19 mouse cellular contexts compared by ENCODE assay signal in the genomic region with DNA sequence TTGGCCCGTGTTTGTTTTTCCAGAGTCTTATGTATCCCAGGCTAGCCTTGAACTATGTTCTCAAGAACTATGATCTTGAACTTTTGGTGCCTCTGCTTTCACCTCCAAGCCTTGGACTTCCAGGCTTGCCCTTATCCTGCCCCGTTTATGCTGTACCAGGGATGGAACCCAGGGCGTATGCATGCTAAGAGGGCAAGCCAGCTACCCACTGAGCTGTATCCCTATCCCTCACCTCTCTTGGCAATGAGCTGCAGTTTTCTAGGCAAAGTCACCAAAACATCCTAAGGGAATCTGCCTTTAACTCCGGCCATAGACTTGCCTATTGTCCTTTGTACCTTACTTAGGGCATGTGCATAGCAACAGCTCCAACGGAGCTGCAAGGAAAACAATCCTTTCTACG. TPM values are rescaled to one million over a fixed set of nuclear protein-coding genes. Genes with fewer than 3 reads are reported as not detected.
A peak's percentile ranks its signal among the peaks of the same experiment; 100 is the strongest.
DNase-seq lines count a peak whose midpoint lies in the region; ATAC-seq and TF ChIP-seq lines count a peak whose summit lies in the region.
"Had no signal": no experiment of that assay in that cellular context is flagged by ENCODE, and none has a peak within 500 bp of the region (broad histone marks: within the 10 kb centered on the region; RNA-seq: fewer than 3 reads in every experiment).

No protein-coding gene starts in this region.

- no peak overlapping the region for H3K9ac ChIP-seq in kidney, embryonic 14.5 days (ENCODE audit: low read depth, low read length)
- H3K9ac ChIP-seq in heart, embryonic 16.5 days (ENCODE audit: low read length): no peak overlapping the region
- H3K9ac ChIP-seq: forebrain, postnatal 0 days; hindbrain, embryonic 14.5 days; limb, embryonic 15.5 days; neural tube, embryonic 15.5 days had no signal

- no peak for TF ChIP-seq CTCF in lung, adult 2 months (IDR thresholded peaks at IDR 0.05; ENCODE audit: insufficient read depth, low read length)

- H3K4me3 ChIP-seq in kidney, embryonic 14.5 days (ENCODE audit: low read length): no peak overlapping the region
- H3K4me3 ChIP-seq in lung, adult 2 months (replicated peaks; ENCODE audit: extremely low read depth, low read depth, low read length): peak overlapping the region; percentile 20
- H3K4me3 ChIP-seq in heart, embryonic 16.5 days (ENCODE audit: low read length): peak overlapping the region; percentile 18
- H3K4me3 ChIP-seq: erythroblast, embryonic 14.5 days; limb, embryonic 15.5 days; neural tube, embryonic 15.5 days had no signal

- H3K4me1 ChIP-seq in kidney, embryonic 14.5 days (ENCODE audit: control insufficient read depth, insufficient read depth, low read length): peaks cover 17% of the 10 kb centered on the region; the same call in 1 of the 2 replicates
- peaks cover 15% of the 10 kb centered on the region for H3K4me1 ChIP-seq in lung, adult 2 months (ENCODE audit: control insufficient read depth, insufficient read depth, low read length)
- peaks cover 36% of the 10 kb centered on the region for H3K4me1 ChIP-seq in heart, embryonic 16.5 days (ENCODE audit: control insufficient read depth, insufficient read depth, low read length)

- ATAC-seq in kidney, embryonic 14.5 days (ENCODE audit: low FRiP score, low TSS enrichment): no peak
- ATAC-seq in heart, embryonic 16.5 days (replicated peaks; ENCODE audit: extremely low read depth, insufficient read depth, low FRiP score): no peak
- ATAC-seq: forebrain, postnatal 0 days had no signal

- no peak overlapping the region; the same call in 1 of the 2 replicates for H3K4me2 ChIP-seq in kidney, embryonic 14.5 days (replicated peaks; ENCODE audit: low read depth, low read length)
- peak overlapping the region; percentile 39 for H3K4me2 ChIP-seq in heart, embryonic 16.5 days (ENCODE audit: low read depth, low read length)
- H3K4me2 ChIP-seq: hindbrain, embryonic 14.5 days; limb, embryonic 15.5 days; neural tube, embryonic 15.5 days had no signal

- DNase-seq in heart, adult 11 months: peak; percentile 90
- DNase-seq in heart, adult 18-20 months: no peak
- peak; percentile 30 for DNase-seq in kidney, adult 11 months
- DNase-seq in lung, adult 2 months: no peak
- DNase-seq in lung, postnatal 10 days: no peak
- DNase-seq in left cerebral cortex, postnatal 10 days (ENCODE audit: extremely low spot score in 1 of 2, low spot score in 2 of 2): no peak
- DNase-seq: adrenal gland, adult 8-10 months; cerebellum, adult 8-10 months; forebrain, postnatal 0 days; gastrocnemius, postnatal 14 days; retina, postnatal 1 day; thymus, postnatal 36 days had no signal

- 71% methylated on average over 6 of the region's 6 CpGs for WGBS in kidney, embryonic 14.5 days
- 41% methylated on average over 6 of the region's 6 CpGs for WGBS in lung, adult 2 months
- 53% methylated on average over 6 of the region's 6 CpGs for WGBS in heart, embryonic 16.5 days

- H3K27me3 ChIP-seq in kidney, embryonic 14.5 days (ENCODE audit: control insufficient read depth, insufficient read depth, low read length): no peaks in the 10 kb centered on the region
- no peaks in the 10 kb centered on the region; the same call in none of the 2 replicates for H3K27me3 ChIP-seq in heart, embryonic 16.5 days (ENCODE audit: control insufficient read depth, insufficient read depth, low read length)
- H3K27me3 ChIP-seq: limb, embryonic 15.5 days; neural tube, embryonic 15.5 days had no signal

- no peaks in the 10 kb centered on the region for H3K36me3 ChIP-seq in kidney, embryonic 14.5 days (ENCODE audit: control insufficient read depth, insufficient read depth, low read length)
- no peaks in the 10 kb centered on the region for H3K36me3 ChIP-seq in heart, embryonic 16.5 days (ENCODE audit: control insufficient read depth, insufficient read depth)
- H3K36me3 ChIP-seq: limb, embryonic 15.5 days; neural tube, embryonic 15.5 days had no signal

- intact Hi-C loops in left cerebral cortex, postnatal 10 days (cut with DNase I): no loop called here

- H3K9me3 ChIP-seq in kidney, embryonic 14.5 days (ENCODE audit: control insufficient read depth, low read length): no peaks in the 10 kb centered on the region
- no peaks in the 10 kb centered on the region for H3K9me3 ChIP-seq in heart, embryonic 16.5 days (replicated peaks; ENCODE audit: control insufficient read depth, low read length)
- H3K9me3 ChIP-seq: limb, embryonic 15.5 days; neural tube, embryonic 15.5 days had no signal

- no peak overlapping the region for H3K27ac ChIP-seq in kidney, embryonic 14.5 days (ENCODE audit: low read depth, low read length)
- 0 out of 2 replicates have a peak overlapping the region, but pooled peaks have one; percentile 9 for H3K27ac ChIP-seq in heart, embryonic 16.5 days (ENCODE audit: low read length)
- H3K27ac ChIP-seq: hindbrain, embryonic 14.5 days; limb, embryonic 15.5 days; neural tube, embryonic 15.5 days had no signal

- no peak for TF ChIP-seq POLR2A in lung, adult 2 months (IDR thresholded peaks at IDR 0.05; ENCODE audit: borderline replicate concordance, extremely low read depth, low read depth, low read length)

RNA-seq across cellular contexts. Expression of gene Adgrf5, which starts 2.6 kb away (rescaled TPM):
- 100 to 1,000 TPM; 168 to 185 TPM for total RNA-seq in heart, adult 18-20 months (2021)
- 6.1 and 16.2 TPM in 2 replicates for polyA plus RNA-seq in kidney, embryonic 14.5 days (2014; fragmentation: Nextera tagmentation; extraction: Ambion mirVana)
- polyA plus RNA-seq in lung, adult 2 months (2012; rRNA removed): 242 and 327 TPM in 2 replicates
- 21.5 and 26.3 TPM in 2 replicates for polyA plus RNA-seq in heart, embryonic 16.5 days (2015; fragmentation: Nextera tagmentation; extraction: Ambion mirVana)
- total RNA-seq in left cerebral cortex, postnatal 10 days (2021): 10 to 100 TPM; 25.6 to 29.3 TPM
- total RNA-seq: megakaryocyte-erythroid progenitor cell, adult 5-6 weeks had no signal
- polyA plus RNA-seq: erythroblast, embryonic 14.5 days had no signal

Comparison
In these comparisons a context has a peak if more than half of its experiments do, and no peak if none do; other contexts are left out.
1. DNase-seq: peak in heart, adult 11 months (single experiment) and kidney, adult 11 months (single experiment); none in heart, adult 18-20 months (0 of 2), lung, adult 2 months (single experiment), lung, postnatal 10 days (single experiment) and left cerebral cortex, postnatal 10 days (0 of 2).